Mouse (Mus musculus) hindbrain, embryonic 15.5 days (tissue): ENCODE results near the gene Carmil2. TPM values are rescaled to one million over a fixed set of nuclear protein-coding genes. Genes with fewer than 3 reads are reported as not detected.

Source experiments
- ATAC-seq: fragments of 200-750 bp; cut with Nextera tagmentation; 2 replicates; pipeline ENCODE4 v1.8.0; 2017; ENCODE audit warnings: low read depth, moderate number of reproducible peaks, moderate TSS enrichment; ENCODE audit not compliant: low FRiP score
- H3K27ac ChIP-seq: fragments of 300-500 bp; sonication (generic); replicated peaks from 2 replicates; pipeline ENCODE4 v1.5.1; 2015; ENCODE audit warnings: mild to moderate bottlenecking, inconsistent platforms
- H3K27me3 ChIP-seq: fragments of 300-500 bp; sonication (generic); 2 replicates; pipeline ENCODE4 v1.6.1; 2015; ENCODE audit warnings: control low read depth, inconsistent platforms
- H3K36me3 ChIP-seq: fragments of 300-500 bp; sonication (generic); 2 replicates; pipeline ENCODE4 v1.6.1; 2015; ENCODE audit warnings: control low read depth, inconsistent platforms
- H3K4me1 ChIP-seq: fragments of 300-500 bp; sonication (generic); replicated peaks from 2 replicates; pipeline ENCODE4 v1.6.1; 2015; ENCODE audit warnings: control low read depth, inconsistent platforms
- H3K4me2 ChIP-seq: fragments of 300-500 bp; sonication (generic); 2 replicates; pipeline ENCODE4 v1.6.1; 2015; ENCODE audit warnings: moderate library complexity, mild to moderate bottlenecking, inconsistent platforms
- H3K4me3 ChIP-seq: fragments of 300-500 bp; sonication (generic); 2 replicates; pipeline ENCODE4 v1.5.1; 2015; ENCODE audit warnings: mild to moderate bottlenecking, inconsistent platforms
- H3K9ac ChIP-seq: fragments of 300-500 bp; sonication (generic); 2 replicates; pipeline ENCODE4 v1.6.1; 2015; ENCODE audit warnings: inconsistent platforms
- H3K9me3 ChIP-seq: fragments of 300-500 bp; sonication (generic); 2 replicates; pipeline ENCODE4 v1.6.1; 2016; ENCODE audit warnings: control low read depth, inconsistent platforms
- WGBS: fragments of 180-500 bp; shearing (Covaris S2); methylation state at CpG from one replicate; pipeline ENCODE4 v1.1.7; 2015; 5-methylcytosine and 5-hydroxymethylcytosine counted together
- polyA plus RNA-seq: library from polyadenylated mRNA; unstranded; fragments of >200 nt; fragmentation: Nextera tagmentation; extraction: Ambion mirVana; gene quantifications from 2 replicates; pipeline ENCODE4 v1.2.1, GENCODE M21; 2015

Gene Carmil2
- 23.5 and 28.7 TPM in 2 replicates for polyA plus RNA-seq

DNA sequence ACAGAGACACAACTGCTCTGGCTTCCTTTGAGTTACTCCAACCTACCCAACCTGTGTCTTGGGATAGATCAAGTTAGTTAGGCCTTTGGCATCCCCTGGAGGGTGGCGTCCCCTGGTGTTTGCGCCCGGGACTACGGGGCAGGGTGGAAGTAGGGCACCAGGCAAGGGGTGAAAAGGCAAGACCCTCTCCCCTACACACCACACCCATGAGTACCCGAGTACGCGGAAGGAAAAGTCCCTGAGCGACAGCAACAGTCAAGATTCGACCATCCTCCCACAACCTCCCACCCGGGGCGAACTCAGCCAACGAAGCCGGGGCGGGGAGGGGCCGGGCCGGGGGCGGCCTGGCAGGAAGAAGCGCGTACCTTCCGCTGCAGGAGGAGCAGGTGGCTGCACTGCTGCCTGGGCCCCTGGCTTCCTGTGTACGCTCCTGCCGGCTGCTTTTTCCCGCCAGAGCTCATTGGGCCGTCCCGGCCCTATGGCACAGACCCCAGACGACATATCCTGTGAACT, at the start of gene Carmil2:
TSS of gene Carmil2 (plus strand) at position 479 of the 513 bp plus-strand sequence.
- no peak within 1 kb of the TSS for H3K27ac ChIP-seq

GRCm38 (mm10) chr8:105636963-105637510, 49.0 kb upstream of the Carmil2 start, which contains the start of gene Agrp:
Gene Agrp (minus strand): TSS chr8:105637393.
- no peaks in the 10 kb centered on the region for H3K27me3 ChIP-seq
- peak; percentile 38 for ATAC-seq
- peak within 1 kb of the TSS; percentile 99 for H3K9ac ChIP-seq
- no peaks in the 10 kb centered on the region for H3K9me3 ChIP-seq
- peaks cover 43% of the 10 kb centered on the region for H3K4me1 ChIP-seq
- peak within 1 kb of the TSS; percentile 97 for H3K4me3 ChIP-seq
- no peaks in the 10 kb centered on the region for H3K36me3 ChIP-seq
- H3K27ac ChIP-seq, result peak within 1 kb of the TSS; percentile 100
- peak within 1 kb of the TSS; percentile 87 for H3K4me2 ChIP-seq
- WGBS, result under 1% methylated on average over 53 of the region's 63 CpGs

More for the DNA sequence above, at the start of gene Carmil2:
- WGBS, result 16% methylated on average over 26 of the region's 26 CpGs
- H3K36me3 ChIP-seq, result peaks cover 28% of the 10 kb centered on the region
- H3K9me3 ChIP-seq, result no peaks in the 10 kb centered on the region
- H3K4me3 ChIP-seq, result no peak within 1 kb of the TSS
- H3K9ac ChIP-seq, result no peak within 1 kb of the TSS
- H3K27me3 ChIP-seq, result no peaks in the 10 kb centered on the region
- ATAC-seq, result 0 out of 2 replicates have a peak, but pooled peaks have one; percentile 21
- 0 out of 2 replicates have a peak, but pooled peaks cover 5% of the 10 kb centered on the region for H3K4me1 ChIP-seq
- H3K4me2 ChIP-seq, result peak within 1 kb of the TSS; percentile 17; the same call in 1 of the 2 replicates

DNA sequence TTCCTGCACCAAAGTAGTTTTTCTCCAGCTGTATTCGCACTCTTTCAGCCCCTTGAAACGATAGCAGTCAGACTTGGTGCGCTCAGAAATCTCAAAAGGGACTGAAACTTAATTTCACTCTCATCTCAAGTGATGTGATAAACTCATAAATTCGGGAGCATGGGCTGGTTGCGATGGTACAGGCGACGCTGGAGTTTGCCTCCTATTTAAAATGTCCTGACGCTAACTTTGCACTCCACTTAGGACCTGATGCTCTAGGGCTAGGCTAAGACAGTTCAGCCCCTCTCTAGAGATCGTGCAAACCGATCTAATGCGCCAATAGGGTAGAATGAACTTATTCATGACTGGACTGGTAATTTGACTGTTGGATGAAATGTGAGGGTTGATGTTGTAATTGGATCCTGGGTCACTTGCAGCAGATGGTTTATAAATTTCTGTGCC, 48.5 kb upstream of the Carmil2 start:
- Histone ChIP-seq H3K9ac (peak overlapping the region; percentile 99), H3K9me3 (no peaks in the 10 kb centered on the region), H3K27me3 (no peaks in the 10 kb centered on the region), H3K4me3 (peak overlapping the region; percentile 97), H3K27ac (peak overlapping the region; percentile 100), H3K36me3 (no peaks in the 10 kb centered on the region), H3K4me1 (peaks cover 43% of the 10 kb centered on the region), H3K4me2 (peak overlapping the region; percentile 87)
- WGBS, result under 1% methylated on average over 11 of the region's 11 CpGs
- no peak for ATAC-seq

DNA sequence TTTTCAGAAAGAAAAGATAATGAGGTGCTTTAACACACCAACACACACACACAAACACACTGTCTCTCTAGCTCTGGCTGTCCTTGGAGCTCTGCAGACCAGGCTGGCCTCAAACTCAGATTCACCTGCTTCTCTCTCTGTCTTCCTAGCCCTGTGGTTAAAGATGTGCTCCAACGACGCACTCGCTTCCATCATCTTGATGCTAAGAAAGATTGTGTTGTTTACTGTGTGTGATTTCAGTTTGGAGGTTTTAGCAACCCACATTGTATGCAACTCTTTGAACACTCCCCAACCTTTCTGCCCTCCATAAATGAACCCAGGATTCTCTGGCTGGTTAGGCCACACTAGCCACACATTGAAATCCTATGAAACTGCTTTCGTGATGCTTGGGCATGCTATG, 47.6 kb upstream of the Carmil2 start:
- WGBS, result 85% methylated on average over 4 of the region's 4 CpGs
- peak overlapping the region; percentile 87 for H3K4me2 ChIP-seq
- H3K4me1 ChIP-seq, result peaks cover 43% of the 10 kb centered on the region
- H3K9ac ChIP-seq, result peak overlapping the region; percentile 14; the same call in 1 of the 2 replicates
- no peak for ATAC-seq
- no peaks in the 10 kb centered on the region for H3K9me3 ChIP-seq
- peaks cover under 1% of the 10 kb centered on the region; the same call in 1 of the 2 replicates for H3K36me3 ChIP-seq
- no peak overlapping the region for H3K27ac ChIP-seq
- peak overlapping the region; percentile 97 for H3K4me3 ChIP-seq
- no peaks in the 10 kb centered on the region for H3K27me3 ChIP-seq

DNA sequence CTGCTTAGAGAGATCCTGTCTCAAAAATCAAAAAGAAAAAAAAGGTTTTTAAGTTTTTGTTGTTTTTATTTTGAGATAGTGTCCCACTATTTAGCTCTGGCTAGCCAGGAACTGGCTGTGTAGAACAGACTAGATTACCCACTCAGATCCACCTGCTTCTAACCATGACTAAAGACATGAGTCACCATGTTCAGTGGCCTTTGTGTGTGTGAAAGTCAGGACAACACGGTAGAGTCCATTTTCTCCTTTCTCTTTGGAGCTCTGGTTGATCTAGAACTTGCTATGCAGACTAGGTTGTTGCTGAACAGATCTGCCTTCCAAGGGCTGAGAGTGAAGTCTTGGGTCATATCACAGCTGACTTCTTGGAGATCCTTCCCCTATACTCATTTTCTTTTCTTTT, 46.2 kb upstream of the Carmil2 start:
- Histone ChIP-seq H3K4me3 (no peak overlapping the region), H3K27ac (no peak overlapping the region), H3K4me1 (peaks cover 42% of the 10 kb centered on the region), H3K9ac (no peak overlapping the region), H3K27me3 (no peaks in the 10 kb centered on the region), H3K36me3 (peaks cover 9% of the 10 kb centered on the region; the same call in 1 of the 2 replicates), H3K4me2 (no peak overlapping the region), H3K9me3 (no peaks in the 10 kb centered on the region)
- ATAC-seq, result no peak
- WGBS, result 59% methylated on average over 1 of the region's 1 CpGs

DNA sequence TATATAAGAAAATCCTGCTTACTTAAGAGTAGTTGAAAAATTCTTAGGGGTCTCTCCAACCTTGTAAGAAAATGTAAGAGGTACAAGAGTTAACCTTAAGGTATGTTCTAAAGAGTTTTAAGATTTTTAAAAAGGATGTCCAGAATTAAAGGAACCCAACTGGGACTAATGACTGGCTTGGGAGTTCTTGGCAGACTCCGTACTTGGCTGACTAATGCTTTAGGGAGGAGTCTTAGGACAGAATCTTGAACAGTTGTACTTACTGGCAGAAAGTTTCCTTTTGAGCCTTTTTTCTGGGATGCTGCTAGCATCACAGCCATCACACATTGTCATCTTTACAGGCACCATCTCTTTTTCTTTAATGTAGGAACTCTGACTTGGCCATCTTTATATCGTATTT, 45.6 kb upstream of the Carmil2 start:
- WGBS, result 63% methylated on average over 2 of the region's 2 CpGs
- Histone ChIP-seq H3K36me3 (peaks cover 14% of the 10 kb centered on the region; the same call in 1 of the 2 replicates), H3K27ac (no peak overlapping the region), H3K27me3 (no peaks in the 10 kb centered on the region), H3K4me2 (no peak overlapping the region), H3K4me1 (peaks cover 35% of the 10 kb centered on the region), H3K9ac (no peak overlapping the region), H3K4me3 (no peak overlapping the region), H3K9me3 (no peaks in the 10 kb centered on the region)
- no peak for ATAC-seq

- no peak overlapping the region for H3K4me2 ChIP-seq
- WGBS, result 96% methylated on average over 1 of the region's 1 CpGs
- no peak for ATAC-seq
- H3K36me3 ChIP-seq, result peaks cover 14% of the 10 kb centered on the region; the same call in 1 of the 2 replicates
- no peak overlapping the region for H3K27ac ChIP-seq
- H3K4me1 ChIP-seq, result peaks cover 7% of the 10 kb centered on the region
- H3K9me3 ChIP-seq, result no peaks in the 10 kb centered on the region
- H3K4me3 ChIP-seq, result no peak overlapping the region
- no peaks in the 10 kb centered on the region for H3K27me3 ChIP-seq
- H3K9ac ChIP-seq, result no peak overlapping the region
These were observed 40.9 kb upstream of the Carmil2 start for GRCm38 (mm10) chr8:105645205-105645604.

- H3K4me3 ChIP-seq, result no peak overlapping the region
- H3K9ac ChIP-seq, result no peak overlapping the region
- H3K4me2 ChIP-seq, result no peak overlapping the region
- H3K9me3 ChIP-seq, result no peaks in the 10 kb centered on the region
- H3K4me1 ChIP-seq, result no peaks in the 10 kb centered on the region
- 94% methylated on average over 1 of the region's 1 CpGs for WGBS
- peaks cover 24% of the 10 kb centered on the region for H3K36me3 ChIP-seq
- no peak for ATAC-seq
- H3K27ac ChIP-seq, result no peak overlapping the region
- no peaks in the 10 kb centered on the region for H3K27me3 ChIP-seq
These were observed 37.1 kb upstream of the Carmil2 start for GRCm38 (mm10) chr8:105648929-105649328.

DNA sequence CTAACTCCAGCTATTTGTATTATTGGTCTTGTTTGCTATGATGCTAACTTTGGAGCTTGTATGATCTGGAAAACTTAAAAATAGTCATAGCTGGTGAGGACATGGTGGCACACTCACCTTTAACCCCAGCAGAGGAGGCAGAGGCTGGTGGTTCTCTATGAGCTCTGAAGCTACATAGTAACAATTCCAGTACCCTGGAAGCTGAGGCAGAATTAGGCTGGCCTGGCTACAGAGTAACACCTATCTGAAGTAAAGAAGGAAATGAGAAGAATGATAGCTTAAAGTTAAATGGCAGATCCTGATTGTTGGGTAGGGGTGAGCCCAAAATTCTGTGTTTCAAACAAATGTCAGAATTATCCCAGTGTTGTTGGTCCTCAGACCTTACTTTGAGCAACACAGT, 28.4 kb upstream of the Carmil2 start:
- Histone ChIP-seq H3K4me3 (no peak overlapping the region), H3K27ac (no peak overlapping the region), H3K27me3 (no peaks in the 10 kb centered on the region), H3K4me1 (no peaks in the 10 kb centered on the region), H3K9me3 (no peaks in the 10 kb centered on the region), H3K36me3 (peaks cover 10% of the 10 kb centered on the region; the same call in 1 of the 2 replicates), H3K4me2 (no peak overlapping the region), H3K9ac (no peak overlapping the region)
- no peak for ATAC-seq

GRCm38 (mm10) chr8:105661167-105661566, 24.9 kb upstream of the Carmil2 start:
- no peak for ATAC-seq

GRCm38 (mm10) chr8:105677891-105678290, 8.2 kb upstream of the Carmil2 start:
- no peak overlapping the region for H3K4me2 ChIP-seq
- no peak overlapping the region for H3K9ac ChIP-seq
- WGBS, result 87% methylated on average over 1 of the region's 1 CpGs
- peaks cover 81% of the 10 kb centered on the region for H3K36me3 ChIP-seq
- no peak overlapping the region for H3K4me3 ChIP-seq
- H3K4me1 ChIP-seq, result no peaks in the 10 kb centered on the region
- no peaks in the 10 kb centered on the region for H3K9me3 ChIP-seq
- H3K27ac ChIP-seq, result no peak overlapping the region
- ATAC-seq, result no peak
- H3K27me3 ChIP-seq, result no peaks in the 10 kb centered on the region

More at GRCm38 (mm10) chr8:105661167-105661566, 24.9 kb upstream of the Carmil2 start:
- no peaks in the 10 kb centered on the region for H3K9me3 ChIP-seq
- no peak overlapping the region for H3K9ac ChIP-seq
- no peaks in the 10 kb centered on the region for H3K4me1 ChIP-seq
- peaks cover 22% of the 10 kb centered on the region for H3K36me3 ChIP-seq
- H3K27ac ChIP-seq, result no peak overlapping the region
- WGBS, result 79% methylated on average over 3 of the region's 3 CpGs
- H3K4me3 ChIP-seq, result no peak overlapping the region
- no peak overlapping the region for H3K4me2 ChIP-seq
- H3K27me3 ChIP-seq, result no peaks in the 10 kb centered on the region

DNA sequence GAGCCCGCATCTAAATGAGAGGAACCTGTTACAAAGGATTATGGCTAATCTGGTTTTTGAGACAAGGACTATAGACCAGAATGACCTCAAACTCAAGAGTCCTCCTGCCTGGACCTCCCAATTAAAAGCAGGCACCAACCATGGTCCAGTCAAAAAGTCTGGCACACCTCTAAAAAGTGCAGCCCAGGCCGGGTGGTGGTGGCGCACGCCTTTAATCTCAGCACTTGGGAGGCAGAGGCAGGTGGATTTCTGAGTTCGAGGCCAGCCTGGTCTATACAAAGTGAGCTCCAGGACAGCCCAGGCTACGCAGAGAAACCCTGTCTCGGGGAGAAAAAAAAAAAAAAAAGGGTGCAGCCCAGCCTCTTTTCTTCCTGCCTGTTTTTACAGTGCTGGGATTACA, 749 bp upstream of the Carmil2 start:
- H3K4me1 ChIP-seq, result 0 out of 2 replicates have a peak, but pooled peaks cover 5% of the 10 kb centered on the region
- H3K9ac ChIP-seq, result no peak overlapping the region
- H3K4me2 ChIP-seq, result no peak overlapping the region
- H3K27me3 ChIP-seq, result no peaks in the 10 kb centered on the region
- peaks cover 33% of the 10 kb centered on the region for H3K36me3 ChIP-seq
- no peak for ATAC-seq
- H3K4me3 ChIP-seq, result no peak overlapping the region
- H3K27ac ChIP-seq, result no peak overlapping the region
- H3K9me3 ChIP-seq, result no peaks in the 10 kb centered on the region
- 84% methylated on average over 7 of the region's 7 CpGs for WGBS
